Mouse (Mus musculus): ENCODE results near the gene Arhgap15.

The Arhgap15 gene

DNA sequence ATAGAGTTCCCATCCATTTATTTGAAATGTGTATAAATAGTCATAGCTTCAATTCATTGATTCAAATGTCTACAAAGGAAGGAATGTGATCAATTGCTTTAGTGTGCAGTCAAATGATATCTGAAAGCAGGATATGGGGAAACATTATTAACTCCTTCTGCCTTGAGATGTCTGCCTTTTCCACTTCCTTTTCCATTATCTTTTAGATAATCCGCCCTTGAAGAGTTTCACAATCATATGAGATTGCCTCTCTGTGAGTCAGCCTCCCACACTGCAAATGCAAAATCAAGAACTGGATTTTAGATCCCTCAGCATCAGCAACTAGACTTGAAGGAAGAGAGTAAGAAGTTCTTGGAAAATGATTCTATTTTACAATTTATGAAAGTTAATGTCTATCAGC lies 276.1 kb downstream of the Arhgap15 start:
- no peak for DNase-seq (ENCODE audit: extremely low spot score, low spot score)

GRCm38 (mm10) chr2:44029035-44029715 lies 280.6 kb downstream of the Arhgap15 start:
- DNase-seq (ENCODE audit: extremely low spot score, low spot score), result no peak

DNA sequence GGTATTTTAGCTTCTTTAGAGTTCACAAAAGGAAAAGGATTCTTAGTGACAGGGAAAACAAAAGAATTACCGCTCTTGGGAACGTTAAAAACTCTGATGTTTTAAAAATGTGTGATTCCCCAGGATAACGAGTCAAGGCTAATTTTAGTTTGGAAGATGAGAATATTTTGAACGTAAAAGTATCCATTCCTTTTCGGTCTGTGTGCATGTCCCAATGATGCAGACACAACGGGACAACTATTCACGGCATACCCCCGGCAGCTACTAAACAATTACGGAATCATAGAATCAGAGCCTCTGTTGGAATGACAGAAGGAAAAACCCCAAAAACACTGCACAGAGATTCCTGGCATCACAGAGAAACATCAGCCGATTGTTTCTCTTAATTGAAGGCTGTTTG lies 281.2 kb downstream of the Arhgap15 start:
- DNase-seq (ENCODE audit: extremely low spot score, low spot score), result no peak

DNA sequence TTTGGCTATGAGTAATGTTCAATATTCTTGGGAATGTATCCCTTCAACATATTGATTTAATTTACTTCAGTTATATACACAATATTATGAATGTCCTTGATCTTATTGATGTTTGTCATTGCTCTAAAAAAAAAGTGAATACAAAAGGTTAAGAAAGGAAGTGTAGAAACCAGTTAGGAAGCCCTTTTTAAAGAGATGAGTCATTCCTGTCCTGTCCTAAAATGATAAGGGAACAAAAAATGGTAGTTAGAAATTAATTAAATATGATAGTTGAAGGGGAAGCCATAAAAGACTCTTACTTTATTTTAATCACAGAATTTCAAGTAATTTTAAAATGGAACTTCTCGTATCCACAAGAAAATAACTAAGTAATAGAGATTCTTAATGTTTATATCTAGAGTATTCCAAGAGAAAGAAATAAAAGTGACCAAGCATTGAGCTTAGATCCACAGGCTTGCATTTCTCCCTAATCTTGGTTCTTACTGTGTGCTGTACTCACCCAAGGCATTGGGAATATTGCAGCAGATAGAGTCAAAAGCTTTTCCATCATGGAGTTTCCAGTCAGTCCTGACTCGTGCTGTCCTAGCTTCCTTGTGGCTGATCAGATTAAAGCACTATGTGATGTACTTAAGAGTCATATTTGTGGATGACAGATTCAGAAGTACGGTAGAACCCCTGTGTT lies 291.0 kb downstream of the Arhgap15 start:
- DNase-seq (ENCODE audit: extremely low spot score, low spot score), result no peak

DNA sequence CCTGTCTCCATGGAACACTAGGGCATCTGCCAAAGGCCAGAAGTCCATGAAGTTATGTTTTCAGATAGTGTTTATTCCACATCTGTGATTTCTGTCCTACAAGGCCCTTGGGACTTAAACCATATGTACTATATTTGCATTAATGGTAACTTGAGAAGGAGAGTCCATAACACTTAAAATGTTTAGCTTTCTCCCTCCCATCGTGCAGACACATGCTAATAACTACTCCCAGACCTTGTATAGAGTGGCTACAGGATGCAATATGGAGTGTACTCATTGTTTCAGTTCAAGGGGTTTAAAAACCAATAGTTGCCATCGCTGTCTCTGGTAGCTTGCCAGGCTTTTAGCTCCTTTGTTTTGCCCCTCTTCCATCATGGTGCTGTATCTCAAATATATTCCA lies 295.5 kb downstream of the Arhgap15 start:
- no peak for DNase-seq (ENCODE audit: extremely low spot score, low spot score)

DNA sequence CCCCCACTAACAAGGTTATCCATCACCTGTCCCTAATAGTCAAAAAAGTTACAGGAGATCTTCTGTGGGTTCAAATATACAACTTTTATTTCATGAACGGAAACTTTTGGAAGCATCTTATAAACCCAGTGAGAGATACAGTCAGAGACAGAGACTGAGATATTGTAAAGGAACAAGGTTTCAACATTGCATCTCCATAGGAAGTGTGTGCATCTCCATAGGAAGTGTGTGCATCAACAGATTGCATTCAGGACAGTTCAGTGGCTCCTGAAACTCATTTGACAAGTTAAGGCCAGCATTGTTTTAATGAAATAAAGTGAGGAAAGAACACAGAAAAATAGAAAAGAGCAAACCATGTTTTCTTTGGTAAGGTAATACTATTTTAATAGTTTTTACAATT lies 296.0 kb downstream of the Arhgap15 start:
- no peak for DNase-seq (ENCODE audit: extremely low spot score, low spot score)

GRCm38 (mm10) chr2:44045231-44045630 lies 296.6 kb downstream of the Arhgap15 start:
- DNase-seq (ENCODE audit: extremely low spot score, low spot score), result no peak

- DNase-seq (ENCODE audit: extremely low spot score, low spot score), result no peak
Observed at GRCm38 (mm10) chr2:44060306-44060705, 311.7 kb downstream of the Arhgap15 start.

- no peak for DNase-seq (ENCODE audit: extremely low spot score, low spot score)
Observed at GRCm38 (mm10) chr2:44060716-44061115, 312.1 kb downstream of the Arhgap15 start.

- no peak for DNase-seq (ENCODE audit: extremely low spot score, low spot score)
Observed at GRCm38 (mm10) chr2:44065067-44065466, 316.4 kb downstream of the Arhgap15 start.

DNA sequence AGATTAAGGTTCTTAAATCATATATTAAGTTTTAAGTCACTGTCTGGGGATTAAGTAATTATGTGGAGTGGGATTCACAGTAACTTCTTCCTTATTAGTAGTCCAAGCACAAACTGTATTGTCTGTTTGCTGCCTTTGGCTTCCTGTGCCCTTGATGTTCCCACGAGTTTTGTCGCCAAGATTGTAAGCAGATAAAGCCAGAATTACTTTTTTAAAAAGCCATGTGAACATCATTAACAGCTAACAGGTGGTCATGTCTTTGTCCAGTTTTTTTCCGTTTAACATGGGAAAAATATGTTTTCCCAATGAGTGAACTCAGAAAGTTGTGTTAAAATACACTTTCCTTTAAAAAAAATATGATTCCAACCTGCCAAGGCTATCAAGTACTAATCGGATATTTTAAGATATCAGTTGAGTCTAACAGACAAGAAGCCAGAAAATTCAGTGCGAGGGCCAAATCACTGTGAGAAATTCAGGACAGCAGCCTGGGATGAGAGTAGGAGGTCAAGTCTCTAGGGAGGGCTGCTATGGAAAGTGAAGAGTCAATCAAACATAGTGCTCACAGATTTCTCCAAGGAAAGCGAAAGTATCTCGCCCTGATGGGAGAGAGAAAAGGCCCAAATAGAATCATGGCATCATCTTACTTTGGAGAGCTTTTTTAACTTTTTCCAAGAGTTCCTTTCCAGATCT lies 319.7 kb downstream of the Arhgap15 start:
- DNase-seq (ENCODE audit: extremely low spot score, low spot score), result no peak

DNA sequence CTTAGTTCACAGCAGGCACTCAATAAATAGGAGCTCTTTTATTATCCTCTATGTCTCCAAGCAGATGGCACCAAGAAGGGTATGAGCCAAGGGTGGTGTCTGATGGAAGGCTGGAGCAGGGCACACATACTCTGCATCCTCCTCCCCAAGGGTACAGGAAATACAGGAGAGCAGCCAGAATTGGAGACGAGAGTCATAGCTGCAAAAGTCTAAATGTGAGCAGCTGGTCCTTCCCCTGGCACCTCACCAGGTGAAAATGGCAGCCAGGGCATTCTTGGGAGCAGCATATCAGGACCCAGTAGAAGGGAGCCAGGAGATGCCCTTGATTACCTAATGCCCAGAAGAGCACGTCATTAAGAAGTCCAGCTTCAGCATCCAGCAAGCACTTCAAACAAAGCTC lies 320.3 kb downstream of the Arhgap15 start:
- no peak for DNase-seq (ENCODE audit: extremely low spot score, low spot score)

- DNase-seq (ENCODE audit: extremely low spot score, low spot score), result no peak
Observed at GRCm38 (mm10) chr2:44076570-44076969, 327.9 kb downstream of the Arhgap15 start.

GRCm38 (mm10) chr2:44080530-44080929 lies 331.9 kb downstream of the Arhgap15 start:
- no peak for DNase-seq (ENCODE audit: extremely low spot score, low spot score)

GRCm38 (mm10) chr2:44081241-44081640 lies 332.6 kb downstream of the Arhgap15 start:
- no peak for DNase-seq (ENCODE audit: extremely low spot score, low spot score)

GRCm38 (mm10) chr2:44084471-44084870 lies 335.8 kb downstream of the Arhgap15 start:
- no peak for DNase-seq (ENCODE audit: extremely low spot score, low spot score)

DNA sequence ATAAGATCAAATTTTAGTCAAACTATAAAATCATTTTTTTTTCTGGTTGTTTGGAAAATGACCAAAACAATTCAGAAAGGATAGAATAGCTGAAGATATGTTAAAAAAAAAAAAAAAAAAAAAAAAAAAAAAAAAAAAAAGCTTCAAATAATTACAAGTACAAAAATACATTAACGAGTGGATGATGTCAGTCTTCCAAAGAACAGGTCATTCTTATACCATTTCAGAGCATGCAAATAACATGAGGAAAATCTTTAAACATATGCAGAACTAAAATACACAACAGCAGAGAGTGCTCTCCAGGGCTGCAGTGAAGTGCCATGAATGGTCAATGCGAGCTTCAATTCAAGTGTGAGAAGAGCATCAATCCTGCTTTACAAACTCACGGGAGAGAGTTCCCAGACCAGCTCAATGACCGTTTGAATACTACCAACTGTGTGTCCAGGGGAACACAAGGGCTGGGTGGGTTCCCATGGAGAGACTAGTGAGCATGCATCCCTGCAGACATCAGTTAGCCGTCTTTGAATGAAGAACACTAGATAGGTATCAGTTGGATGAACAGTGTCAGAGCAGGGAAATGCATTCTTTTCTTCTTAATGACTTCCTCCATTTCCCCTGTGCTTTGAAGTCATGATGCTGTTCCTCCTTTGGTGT lies 337.9 kb downstream of the Arhgap15 start:
- DNase-seq (ENCODE audit: extremely low spot score, low spot score), result no peak

DNA sequence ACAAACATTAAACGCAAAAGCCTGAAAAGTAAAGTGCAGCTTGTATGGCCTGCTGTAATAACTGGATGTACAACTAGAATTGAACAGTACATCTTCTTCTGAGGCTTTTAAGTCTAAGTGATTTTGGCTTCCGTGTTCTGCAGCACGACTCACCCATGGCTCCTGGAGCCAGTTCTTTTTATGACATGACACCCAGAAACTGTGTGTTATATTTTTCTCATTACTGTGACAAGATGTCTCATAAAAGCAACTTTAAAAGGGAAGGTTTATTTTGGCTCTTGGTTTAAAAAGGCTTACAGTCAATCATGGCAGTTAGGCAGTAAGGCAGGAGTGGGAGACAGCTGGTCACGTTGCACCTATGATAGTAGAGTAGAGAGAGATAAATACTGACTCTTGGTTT lies 349.9 kb downstream of the Arhgap15 start:
- DNase-seq (ENCODE audit: extremely low spot score, low spot score), result no peak

GRCm38 (mm10) chr2:44102351-44102750 lies 353.7 kb downstream of the Arhgap15 start:
- no peak for DNase-seq (ENCODE audit: extremely low spot score, low spot score)

GRCm38 (mm10) chr2:44103321-44103720 lies 354.7 kb downstream of the Arhgap15 start:
- DNase-seq (ENCODE audit: extremely low spot score, low spot score), result no peak

GRCm38 (mm10) chr2:44103742-44104141 lies 355.1 kb downstream of the Arhgap15 start:
- no peak for DNase-seq (ENCODE audit: extremely low spot score, low spot score)
